Mouse (Mus musculus) kidney, adult 11 months (tissue): Measurements from ENCODE around the gene Nr2e1.

ENCODE experiments used
- DNase-seq: peaks from one replicate; pipeline ENCODE4 v3.0.0; 2022

Gene Nr2e1

GRCm38 (mm10) chr10:42583157-42583872 lies at the start of gene Nr2e1, which contains the start of gene Ostm1:
Gene Nr2e1, minus strand, starts transcription at chr10:42583632.
Gene Ostm1, plus strand, starts transcription at chr10:42583822.
- no peak for DNase-seq

GRCm38 (mm10) chr10:42632453-42633360 lies 49.3 kb upstream of the Nr2e1 start:
- no peak for DNase-seq

GRCm38 (mm10) chr10:42631754-42632452 lies 48.5 kb upstream of the Nr2e1 start:
- DNase-seq: no peak

GRCm38 (mm10) chr10:42630596-42631355 lies 47.3 kb upstream of the Nr2e1 start:
- no peak for DNase-seq

DNA sequence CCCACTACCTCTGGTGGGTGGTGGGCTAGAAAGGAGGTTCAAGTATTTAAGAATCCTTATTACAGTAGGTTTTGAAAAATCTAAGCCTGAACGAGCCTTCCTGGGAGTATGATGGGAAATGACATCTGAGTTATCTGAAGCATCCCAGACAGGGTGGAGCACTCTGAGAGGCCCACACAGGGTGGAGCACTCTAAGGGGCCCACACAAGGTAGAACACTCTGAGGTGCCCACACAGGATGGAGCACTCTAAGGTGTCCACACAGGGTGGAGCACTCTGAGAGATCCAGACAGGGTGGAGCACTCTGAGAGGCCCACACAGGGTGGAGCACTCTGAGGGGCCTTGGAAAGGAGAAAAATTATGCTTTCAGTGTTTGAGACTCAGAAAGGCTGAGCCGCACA lies 42.5 kb upstream of the Nr2e1 start:
- DNase-seq: no peak

- DNase-seq: no peak
Measured at GRCm38 (mm10) chr10:42618291-42618690, 34.9 kb upstream of the Nr2e1 start.

DNA sequence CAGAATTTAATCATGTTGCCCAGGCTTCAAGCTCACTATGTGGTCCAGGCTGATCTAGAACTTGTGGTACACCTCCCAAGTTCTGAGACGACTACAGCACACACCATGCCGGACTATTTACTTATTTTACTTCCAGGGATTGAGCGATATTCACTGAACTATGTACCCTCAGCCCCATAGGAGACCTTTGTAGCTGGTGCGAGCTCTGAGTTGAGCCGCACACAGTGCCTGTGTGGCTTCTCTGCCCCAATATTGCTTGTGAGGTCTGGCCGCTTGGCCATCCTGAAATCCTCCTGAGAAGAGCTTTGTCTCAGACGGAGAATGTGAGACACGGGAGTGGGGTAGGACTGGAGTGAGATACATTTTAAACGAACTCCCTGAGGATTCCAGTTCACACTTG lies 31.3 kb upstream of the Nr2e1 start:
- DNase-seq: no peak

DNA sequence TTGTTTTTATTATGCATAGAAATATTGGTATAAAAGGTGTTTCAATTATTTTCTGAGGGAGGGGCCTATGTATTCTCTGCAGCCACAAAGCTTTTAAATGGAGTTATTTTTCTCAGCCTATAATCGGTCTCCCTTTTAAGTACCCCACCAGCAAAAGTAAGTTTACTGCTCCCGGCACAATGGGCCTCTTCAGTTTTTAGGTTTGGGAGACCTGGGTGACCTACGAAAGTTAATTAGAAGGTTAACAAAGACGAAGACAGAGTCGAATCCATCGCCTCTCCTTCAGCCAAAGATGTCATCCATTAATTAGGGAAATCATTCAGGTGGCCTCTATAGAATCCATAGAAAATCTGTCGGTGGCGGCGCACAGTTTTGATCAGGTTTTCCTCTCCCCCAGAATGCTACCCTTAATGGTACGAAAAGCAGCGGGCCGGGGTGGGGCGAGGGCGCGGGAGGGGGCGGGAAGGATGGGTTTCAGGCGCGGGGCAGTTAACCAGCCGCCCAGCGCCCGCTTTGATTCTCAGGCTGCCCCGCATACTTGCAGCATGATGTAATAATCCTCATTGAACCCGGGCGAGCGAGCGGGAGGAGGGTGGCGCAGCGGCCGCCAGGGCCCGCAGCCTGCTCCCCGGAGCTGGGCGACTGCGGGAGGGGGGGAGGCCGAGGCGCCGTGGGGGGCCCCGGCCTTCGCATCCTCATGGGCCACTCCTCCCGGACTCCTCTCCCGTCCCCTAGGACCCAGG lies 30.4 kb upstream of the Nr2e1 start:
- DNase-seq: no peak

DNA sequence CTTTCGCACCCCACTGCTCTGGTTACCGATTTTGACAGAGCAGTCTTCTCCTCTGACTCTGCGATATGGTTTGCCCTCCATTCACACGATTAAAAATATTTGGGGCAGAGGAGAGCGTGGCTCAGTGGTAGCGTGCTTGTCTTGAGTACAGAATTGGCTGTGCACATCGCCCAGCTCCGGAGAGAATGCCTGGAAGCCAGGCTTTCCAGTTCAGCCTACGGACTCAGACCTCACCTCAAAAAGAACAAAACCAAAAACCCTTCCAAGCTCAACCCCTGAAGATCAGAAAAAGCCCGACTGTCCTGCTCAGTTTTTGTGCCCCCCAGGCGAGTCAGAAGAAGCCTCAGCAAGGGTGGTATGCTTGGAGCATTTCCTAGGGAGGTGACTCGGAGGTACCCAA lies 29.6 kb upstream of the Nr2e1 start:
- no peak for DNase-seq

GRCm38 (mm10) chr10:42606757-42607156 lies 23.3 kb upstream of the Nr2e1 start:
- DNase-seq: no peak

- no peak for DNase-seq
Measured at GRCm38 (mm10) chr10:42604874-42605273, 21.4 kb upstream of the Nr2e1 start.

GRCm38 (mm10) chr10:42601556-42601955 lies 18.1 kb upstream of the Nr2e1 start:
- DNase-seq: no peak

DNA sequence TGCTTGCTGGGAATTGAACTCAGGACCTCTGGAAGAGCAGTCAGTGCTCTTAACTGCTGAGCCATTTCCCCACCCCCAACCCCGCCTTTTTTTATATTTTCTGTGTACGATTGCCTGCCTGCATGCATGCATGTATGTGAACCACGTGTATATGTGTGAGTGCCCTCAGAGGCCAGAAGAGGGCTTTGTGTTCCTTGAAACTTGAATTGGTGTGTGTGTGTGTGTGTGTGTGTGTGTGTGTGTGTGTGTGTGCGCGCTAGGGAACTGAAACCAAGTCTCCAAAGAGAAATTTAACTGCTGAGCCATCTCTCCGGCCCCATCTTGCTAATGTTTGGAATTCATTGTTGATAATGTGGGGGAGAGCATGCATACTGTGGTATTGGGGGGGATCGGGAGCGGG lies 15.2 kb upstream of the Nr2e1 start:
- no peak for DNase-seq

DNA sequence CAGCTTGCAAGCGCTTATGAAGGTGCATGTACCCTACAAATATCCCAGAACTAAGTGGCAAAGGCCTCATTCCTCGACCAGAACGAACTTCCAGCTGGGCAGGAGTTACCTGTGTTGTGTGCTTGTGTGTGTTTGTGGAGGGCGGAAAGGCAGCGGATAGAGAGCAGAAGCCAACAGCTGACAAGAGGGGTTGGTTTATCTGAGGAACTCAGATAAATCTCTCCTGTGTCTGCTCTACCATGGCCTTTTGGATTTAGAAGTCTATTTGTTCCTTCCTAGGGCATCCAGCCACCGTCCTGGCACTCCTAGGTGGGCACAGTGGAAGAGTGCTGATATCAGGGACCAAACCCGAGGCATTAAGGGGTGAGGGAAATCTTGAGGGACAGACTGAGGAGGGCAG lies 9.8 kb upstream of the Nr2e1 start:
- no peak for DNase-seq

DNA sequence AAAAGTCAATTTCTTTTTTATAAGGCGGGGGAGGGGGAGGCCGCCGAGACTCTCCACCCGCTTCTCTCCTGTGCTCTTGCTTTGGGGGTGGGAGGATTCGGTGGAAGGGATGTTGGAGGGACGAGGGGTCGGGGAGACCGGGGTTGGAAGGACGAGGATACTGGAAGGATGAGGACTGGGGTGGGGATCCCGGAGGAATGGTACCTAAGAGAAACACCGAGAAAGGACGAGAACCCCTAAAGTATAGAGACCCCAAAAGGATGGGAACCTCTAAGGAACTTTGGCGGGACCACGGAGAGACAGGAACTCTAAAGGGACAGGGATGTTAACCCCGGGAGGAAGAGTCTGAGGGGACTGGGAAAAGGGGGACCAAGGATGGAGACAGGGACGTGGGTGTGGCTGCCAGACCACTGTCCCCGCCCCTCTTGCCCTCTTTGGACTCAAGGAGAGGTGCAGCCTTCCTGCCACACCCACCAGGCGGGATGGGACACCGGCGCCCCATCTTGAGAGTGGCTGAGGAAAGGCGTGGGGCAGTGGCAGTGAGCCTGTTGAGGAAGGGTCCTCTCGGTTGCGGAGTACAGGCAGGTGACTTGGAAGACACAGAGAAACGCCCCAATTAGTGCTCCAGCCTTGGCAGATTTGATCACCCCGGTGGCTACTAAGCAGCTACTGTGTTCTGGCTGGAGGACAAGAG lies 8.7 kb upstream of the Nr2e1 start:
- DNase-seq: no peak

DNA sequence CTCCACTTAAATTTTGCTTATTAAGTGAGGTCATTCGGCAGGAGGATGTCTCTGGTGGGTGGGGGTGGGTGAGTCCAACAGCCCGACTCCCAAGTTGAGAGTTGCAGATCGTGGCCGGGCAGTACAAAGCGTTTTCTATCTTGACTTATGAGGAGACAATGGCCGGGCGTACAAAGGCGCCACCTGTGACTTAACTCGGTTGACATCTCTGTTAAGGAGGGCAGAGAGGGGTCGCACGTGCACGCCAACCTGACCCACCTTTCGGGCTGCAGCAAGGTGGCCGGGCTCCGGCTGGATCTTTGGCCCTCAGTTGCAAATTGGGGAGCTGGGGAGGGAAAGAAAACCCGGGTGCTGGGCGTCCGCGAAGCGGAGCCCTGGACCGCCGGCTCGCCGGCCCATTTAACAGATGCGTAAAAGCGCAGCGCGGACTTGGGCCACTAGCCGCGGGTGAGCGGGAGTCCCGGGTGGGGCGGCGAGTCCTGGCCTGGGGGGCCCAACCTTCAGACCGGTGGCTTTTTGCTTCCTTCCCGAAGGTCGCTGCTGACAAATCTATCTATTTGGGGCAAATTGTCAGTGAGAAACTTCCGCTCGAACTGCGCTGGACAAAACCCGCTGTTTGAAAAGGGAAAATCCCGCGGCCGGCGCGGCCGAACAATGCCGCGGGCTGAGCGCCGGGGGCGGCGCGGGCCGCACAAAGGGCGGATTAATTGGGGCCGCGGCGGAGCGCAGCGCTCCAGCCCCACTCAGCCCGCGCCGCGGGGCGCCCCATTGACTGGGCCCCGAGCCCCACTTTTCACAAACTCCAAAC lies 8.0 kb upstream of the Nr2e1 start:
- no peak for DNase-seq

- DNase-seq: no peak
Measured at GRCm38 (mm10) chr10:42590261-42591184, 7.1 kb upstream of the Nr2e1 start.

- DNase-seq: no peak
Measured at GRCm38 (mm10) chr10:42589505-42589904, 6.1 kb upstream of the Nr2e1 start.
